Mouse (Mus musculus) C2C12 (cell line): Measurements from ENCODE around the gene Fam166a.

ENCODE experiments used
- CEBPB ChIP-seq: IDR thresholded peaks from one replicate; pipeline ENCODE4 v1.6.1; 2011; ENCODE audit warnings: low read depth, mild to moderate bottlenecking, control low read depth, moderate library complexity
- MYOG ChIP-seq: IDR thresholded peaks from one replicate; pipeline ENCODE4 v1.6.1; 2011; ENCODE audit not compliant: control insufficient read depth, insufficient read length; ENCODE audit errors: extremely low read depth

GRCm38 (mm10) chr2:25181891-25182397, 36.6 kb upstream of the Fam166a start:
- no peak for TF ChIP-seq MYOG
- no peak for TF ChIP-seq CEBPB
